In genomic region chr1:20867241-20867902, GRCm38 (mm10) we compare ENCODE assay signal across 10 mouse cellular contexts. TPM values are rescaled to one million over a fixed set of nuclear protein-coding genes. Genes with fewer than 3 reads are reported as not detected.
DNase-seq lines count a peak whose midpoint lies in the region; ATAC-seq and TF ChIP-seq lines count a peak whose summit lies in the region.
"Had no signal": no experiment of that assay in that cellular context is flagged by ENCODE, and none has a peak within 500 bp of the region (broad histone marks: within the 10 kb centered on the region; RNA-seq: fewer than 3 reads in every experiment).

No protein-coding gene starts in this region.

- no peaks in the 10 kb centered on the region for H3K79me2 ChIP-seq in heart, adult 2 months (replicated peaks; ENCODE audit: control insufficient read depth, insufficient read depth, low read length)

- TF ChIP-seq EP300 in heart, adult 2 months (IDR thresholded peaks at IDR 0.05; ENCODE audit: insufficient read depth, low read depth, low read length): no peak

- WGBS in heart, embryonic 16.5 days: 36% methylated on average over 8 of the region's 8 CpGs
- WGBS in heart, embryonic 11.5 days (ENCODE audit: insufficient replicate concordance): 45% methylated on average over 8 of the region's 8 CpGs
- WGBS in hindbrain, embryonic 11.5 days: 20% methylated on average over 8 of the region's 8 CpGs
- 24% methylated on average over 8 of the region's 8 CpGs for WGBS in neural tube, embryonic 12.5 days
- 35% methylated on average over 8 of the region's 8 CpGs for WGBS in heart, adult 2 months

- H3K9me3 ChIP-seq in heart, embryonic 16.5 days (replicated peaks; ENCODE audit: control insufficient read depth, low read length): no peaks in the 10 kb centered on the region
- no peaks in the 10 kb centered on the region for H3K9me3 ChIP-seq in heart, embryonic 11.5 days (replicated peaks; ENCODE audit: control insufficient read depth, low read length)
- H3K9me3 ChIP-seq in hindbrain, embryonic 11.5 days (ENCODE audit: control insufficient read depth, low read length): no peaks in the 10 kb centered on the region
- no peaks in the 10 kb centered on the region for H3K9me3 ChIP-seq in neural tube, embryonic 12.5 days

- H3K4me1 ChIP-seq in heart, embryonic 16.5 days (ENCODE audit: control insufficient read depth, insufficient read depth, low read length): peaks cover 14% of the 10 kb centered on the region
- H3K4me1 ChIP-seq in heart, embryonic 11.5 days (ENCODE audit: control insufficient read depth, insufficient read depth, low read length): no peaks in the 10 kb centered on the region
- H3K4me1 ChIP-seq in hindbrain, embryonic 11.5 days (replicated peaks; ENCODE audit: control insufficient read depth, insufficient read depth, low read length): no peaks in the 10 kb centered on the region; the same call in 1 of the 2 replicates
- peaks cover 5% of the 10 kb centered on the region for H3K4me1 ChIP-seq in neural tube, embryonic 12.5 days
- H3K4me1 ChIP-seq in heart, adult 2 months (ENCODE audit: control insufficient read depth, insufficient read depth, low read length): no peaks in the 10 kb centered on the region

- TF ChIP-seq CTCF in heart, adult 2 months (IDR thresholded peaks at IDR 0.05): no peak

- H3K4me2 ChIP-seq in heart, embryonic 16.5 days (ENCODE audit: low read depth, low read length): no peak overlapping the region
- no peak overlapping the region for H3K4me2 ChIP-seq in heart, embryonic 11.5 days
- H3K4me2 ChIP-seq in hindbrain, embryonic 11.5 days (replicated peaks; ENCODE audit: low read depth, low read length): no peak overlapping the region
- no peak overlapping the region; the same call in 1 of the 2 replicates for H3K4me2 ChIP-seq in neural tube, embryonic 12.5 days (replicated peaks)

- H3K9ac ChIP-seq in heart, embryonic 16.5 days (ENCODE audit: low read length): no peak overlapping the region
- no peak overlapping the region for H3K9ac ChIP-seq in heart, embryonic 11.5 days (ENCODE audit: low read depth, low read length)
- H3K9ac ChIP-seq in hindbrain, embryonic 11.5 days (ENCODE audit: low read depth, low read length): no peak overlapping the region
- no peak overlapping the region for H3K9ac ChIP-seq in neural tube, embryonic 12.5 days
- H3K9ac ChIP-seq in heart, adult 2 months (ENCODE audit: low read depth, low read length): no peak overlapping the region

- no peak overlapping the region for H3K4me3 ChIP-seq in heart, embryonic 16.5 days (ENCODE audit: low read length)
- H3K4me3 ChIP-seq in heart, embryonic 11.5 days (ENCODE audit: low read depth, low read length): no peak overlapping the region
- no peak overlapping the region for H3K4me3 ChIP-seq in hindbrain, embryonic 11.5 days (ENCODE audit: low read depth, low read length)
- no peak overlapping the region for H3K4me3 ChIP-seq in neural tube, embryonic 12.5 days
- no peak overlapping the region for H3K4me3 ChIP-seq in heart, adult 2 months

- H3K36me3 ChIP-seq in heart, embryonic 16.5 days (ENCODE audit: control insufficient read depth, insufficient read depth): no peaks in the 10 kb centered on the region
- no peaks in the 10 kb centered on the region for H3K36me3 ChIP-seq in heart, embryonic 11.5 days (ENCODE audit: control insufficient read depth, insufficient read depth, low read length)
- H3K36me3 ChIP-seq in hindbrain, embryonic 11.5 days (ENCODE audit: control insufficient read depth, insufficient read depth, low read length): no peaks in the 10 kb centered on the region
- no peaks in the 10 kb centered on the region for H3K36me3 ChIP-seq in neural tube, embryonic 12.5 days
- H3K36me3 ChIP-seq in heart, adult 2 months (ENCODE audit: control insufficient read depth, insufficient read depth, low read length): no peaks in the 10 kb centered on the region

- intact Hi-C loops in heart, adult 2 months (cut with DNase I): no loop called here

- H3K27ac ChIP-seq in heart, embryonic 16.5 days (ENCODE audit: low read length): no peak overlapping the region
- no peak overlapping the region for H3K27ac ChIP-seq in heart, embryonic 11.5 days (ENCODE audit: low read depth, low read length)
- H3K27ac ChIP-seq in hindbrain, embryonic 11.5 days (ENCODE audit: low read depth, low read length): peak overlapping the region; percentile 86
- H3K27ac ChIP-seq in neural tube, embryonic 12.5 days: no peak overlapping the region
- no peak overlapping the region for H3K27ac ChIP-seq in heart, adult 2 months

- 0 out of 2 replicates have a peak, but pooled peaks have one; percentile 60 for ATAC-seq in heart, embryonic 16.5 days (replicated peaks; ENCODE audit: extremely low read depth, insufficient read depth, low FRiP score)
- no peak for ATAC-seq in heart, embryonic 11.5 days (replicated peaks; ENCODE audit: insufficient number of reproducible peaks, low FRiP score, low TSS enrichment)
- peak; percentile 85 for ATAC-seq in hindbrain, embryonic 11.5 days (ENCODE audit: low FRiP score)
- peak; percentile 73 for ATAC-seq in neural tube, embryonic 12.5 days (ENCODE audit: low FRiP score, low read depth)

- no peak for TF ChIP-seq POLR2A in heart, adult 2 months (IDR thresholded peaks at IDR 0.05; ENCODE audit: insufficient read depth, low read depth, low read length)

- peak; percentile 25 to 52 for DNase-seq in cerebellum, postnatal 14 days
- DNase-seq in hindbrain, embryonic 11.5 days (ENCODE audit: low spot score): peak; percentile 69
- no peak for DNase-seq in ovary, postnatal 10 days (ENCODE audit: low spot score)
- DNase-seq in gastrocnemius, postnatal 10 days: no peak
- DNase-seq in heart, adult 2 months: no peak
- DNase-seq: kidney, postnatal 36 days; lung, adult 2 months had no signal

- H3K27me3 ChIP-seq in heart, embryonic 16.5 days (ENCODE audit: control insufficient read depth, insufficient read depth, low read length): no peaks in the 10 kb centered on the region
- H3K27me3 ChIP-seq in heart, embryonic 11.5 days (ENCODE audit: control insufficient read depth, insufficient read depth, low read length): no peaks in the 10 kb centered on the region
- no peaks in the 10 kb centered on the region for H3K27me3 ChIP-seq in hindbrain, embryonic 11.5 days (ENCODE audit: control insufficient read depth, insufficient read depth, low read length)
- H3K27me3 ChIP-seq in neural tube, embryonic 12.5 days (replicated peaks): no peaks in the 10 kb centered on the region
- no peaks in the 10 kb centered on the region for H3K27me3 ChIP-seq in heart, adult 2 months (ENCODE audit: control insufficient read depth, insufficient read depth, low read length)

RNA-seq across cellular contexts. Expression of gene Paqr8, which starts 23.0 kb away (rescaled TPM):
- 2.0 and 2.5 TPM in 2 replicates for polyA plus RNA-seq in heart, embryonic 16.5 days (2015; fragmentation: Nextera tagmentation; extraction: Ambion mirVana)
- 3.0 and 4.8 TPM in 2 replicates for polyA plus RNA-seq in heart, embryonic 11.5 days (2014; fragmentation: Nextera tagmentation; extraction: Ambion mirVana)
- polyA plus RNA-seq in hindbrain, embryonic 11.5 days (2014; fragmentation: Nextera tagmentation; extraction: Ambion mirVana): 10.0 and 11.9 TPM in 2 replicates
- 11.0 and 12.1 TPM in 2 replicates for polyA plus RNA-seq in neural tube, embryonic 12.5 days (2016; fragmentation: Nextera tagmentation; extraction: Ambion mirVana)
- total RNA-seq in gastrocnemius, postnatal 10 days (2021): 1 to 10 TPM; 2.0 to 2.2 TPM
- total RNA-seq in heart, adult 2 months (2021): 1 to 10 TPM; 1.2 to 2.2 TPM
- polyA plus RNA-seq in heart, adult 2 months (2012; rRNA removed): 2.0 and 3.2 TPM in 2 replicates

RNA-seq across cellular contexts. Expression of gene Mcm3, which starts 47.3 kb away (rescaled TPM):
- polyA plus RNA-seq in heart, embryonic 16.5 days (2015; fragmentation: Nextera tagmentation; extraction: Ambion mirVana): 84.3 and 91.8 TPM in 2 replicates
- polyA plus RNA-seq in heart, embryonic 11.5 days (2014; fragmentation: Nextera tagmentation; extraction: Ambion mirVana): 142 and 153 TPM in 2 replicates
- polyA plus RNA-seq in hindbrain, embryonic 11.5 days (2014; fragmentation: Nextera tagmentation; extraction: Ambion mirVana): 152 and 168 TPM in 2 replicates
- polyA plus RNA-seq in neural tube, embryonic 12.5 days (2016; fragmentation: Nextera tagmentation; extraction: Ambion mirVana): 76.9 and 90.9 TPM in 2 replicates
- 10 to 100 TPM; 13.6 to 18.4 TPM for total RNA-seq in gastrocnemius, postnatal 10 days (2021)
- total RNA-seq in heart, adult 2 months (2021): 1 to 10 TPM; 4.3 to 5.4 TPM
- 3.5 and 7.5 TPM in 2 replicates for polyA plus RNA-seq in heart, adult 2 months (2012; rRNA removed)

Comparison
In these comparisons a context has a peak if more than half of its experiments do, and no peak if none do; other contexts are left out.
1. DNase-seq: peak in cerebellum, postnatal 14 days (2 of 2) and hindbrain, embryonic 11.5 days (single experiment); none in ovary, postnatal 10 days (single experiment), gastrocnemius, postnatal 10 days (single experiment) and heart, adult 2 months (0 of 2).